Mouse (Mus musculus) ovary, postnatal 10 days (tissue): ENCODE results near the gene Gpr108.

Experiments
- DNase-seq: peaks from one replicate; pipeline ENCODE4 v3.0.0; 2022; ENCODE audit warnings: low spot score

The Gpr108 gene

GRCm38 (mm10) chr17:57271301-57271700 lies 23.1 kb upstream of the Gpr108 start:
- DNase-seq, result no peak

GRCm38 (mm10) chr17:57267556-57268126 lies 19.4 kb upstream of the Gpr108 start:
- no peak for DNase-seq

DNA sequence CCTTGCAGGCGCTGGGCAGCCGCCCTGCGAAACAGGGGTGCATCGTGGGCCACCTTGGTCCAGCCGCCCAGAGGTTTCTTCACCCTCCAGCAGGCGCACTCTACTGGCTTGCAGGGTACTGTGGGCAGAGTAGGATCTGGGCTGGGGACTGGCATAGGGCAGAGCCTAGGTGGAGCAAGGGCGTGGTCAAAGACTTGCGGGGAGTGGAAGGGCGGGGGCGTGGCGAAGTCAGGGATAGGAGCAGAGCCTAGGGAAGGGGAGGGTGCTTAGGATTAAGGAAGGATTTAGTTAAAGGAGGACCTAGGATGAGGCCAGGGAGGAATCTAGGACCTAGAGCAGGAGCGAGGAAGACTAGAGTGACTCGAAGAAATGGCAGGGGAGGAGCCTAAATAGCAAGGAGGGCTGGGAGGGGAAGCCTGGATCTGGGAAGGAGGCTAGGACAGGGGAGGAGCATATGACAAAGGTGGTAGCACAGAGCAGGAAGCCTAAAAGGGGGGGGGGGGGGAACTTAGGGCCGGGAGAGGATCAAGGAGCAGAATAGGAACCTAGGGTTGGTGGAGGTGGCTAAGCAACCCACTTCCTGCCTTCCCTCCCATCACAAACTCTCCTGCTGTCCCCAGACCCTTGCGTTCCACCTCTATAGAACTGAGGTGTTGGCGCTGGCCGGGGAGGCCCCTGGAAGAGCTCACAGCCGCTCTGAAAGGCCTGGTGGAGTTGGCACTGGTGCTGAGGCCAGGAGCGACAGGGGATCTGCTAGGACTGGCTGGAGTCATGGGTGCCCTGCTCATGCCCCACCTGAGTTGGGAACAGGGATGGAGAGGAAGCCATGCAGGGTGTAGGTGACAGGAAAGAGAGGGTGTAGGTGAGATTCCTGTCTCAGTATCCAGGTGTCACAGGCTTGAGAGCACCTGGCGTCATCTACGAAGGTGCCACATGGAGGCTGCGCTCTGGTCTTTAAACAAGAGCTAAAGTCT lies 17.0 kb upstream of the Gpr108 start:
- no peak for DNase-seq

DNA sequence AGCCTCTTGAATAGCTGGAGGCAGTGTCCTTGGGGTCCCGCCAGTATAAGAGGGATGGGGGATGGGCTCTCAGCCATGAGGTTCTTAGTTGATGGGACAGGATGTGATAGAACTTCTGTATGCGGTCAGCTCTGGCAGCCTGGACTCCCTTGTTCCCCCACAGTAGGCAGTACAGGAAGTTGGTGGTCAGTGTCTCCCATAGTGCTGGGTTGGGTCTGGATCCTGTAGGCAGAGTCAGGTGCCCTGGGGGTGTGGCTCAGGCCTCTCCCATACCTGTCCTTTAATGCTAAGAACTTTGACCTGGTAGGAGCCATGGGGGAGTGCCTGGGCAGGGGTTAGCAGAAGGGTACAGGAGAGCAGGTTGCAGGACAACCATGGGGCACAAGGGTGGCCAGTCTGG lies 15.9 kb upstream of the Gpr108 start:
- DNase-seq, result no peak

DNA sequence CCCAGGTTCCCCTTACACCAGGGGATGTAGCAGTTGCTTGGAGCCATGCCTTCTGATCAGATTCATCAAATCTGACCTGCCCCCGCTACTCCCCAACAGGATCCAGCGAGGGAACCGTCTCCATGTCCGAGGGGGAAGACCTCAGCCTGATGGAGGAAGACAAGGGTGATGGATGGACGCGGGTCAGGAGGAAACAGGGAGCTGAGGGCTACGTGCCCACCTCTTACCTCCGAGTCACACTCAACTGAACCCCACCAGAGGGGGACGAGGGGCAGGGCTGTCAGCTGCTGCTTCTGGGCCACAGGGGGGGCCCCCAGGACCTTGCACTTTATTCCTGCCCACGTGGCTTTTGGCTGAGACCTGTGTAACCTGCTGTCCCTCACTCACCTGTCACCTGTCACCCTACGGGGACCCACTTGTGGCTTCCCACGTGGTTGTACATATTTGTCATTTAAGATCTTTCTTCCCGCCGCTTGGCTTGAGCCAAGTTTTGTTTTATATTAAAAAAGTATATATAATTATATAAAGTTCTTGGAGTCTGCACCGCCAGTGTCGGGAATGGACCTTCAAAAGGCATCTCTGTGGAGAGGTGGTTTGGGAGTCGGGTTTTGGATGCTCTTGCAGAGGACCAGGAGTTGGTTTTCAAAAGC lies 14.8 kb upstream of the Gpr108 start:
- DNase-seq, result no peak

- no peak for DNase-seq
Observed at GRCm38 (mm10) chr17:57261796-57262195, 13.6 kb upstream of the Gpr108 start.

GRCm38 (mm10) chr17:57261286-57261685 lies 13.0 kb upstream of the Gpr108 start:
- DNase-seq, result no peak

- no peak for DNase-seq
Observed at GRCm38 (mm10) chr17:57260351-57260750, 12.1 kb upstream of the Gpr108 start.

DNA sequence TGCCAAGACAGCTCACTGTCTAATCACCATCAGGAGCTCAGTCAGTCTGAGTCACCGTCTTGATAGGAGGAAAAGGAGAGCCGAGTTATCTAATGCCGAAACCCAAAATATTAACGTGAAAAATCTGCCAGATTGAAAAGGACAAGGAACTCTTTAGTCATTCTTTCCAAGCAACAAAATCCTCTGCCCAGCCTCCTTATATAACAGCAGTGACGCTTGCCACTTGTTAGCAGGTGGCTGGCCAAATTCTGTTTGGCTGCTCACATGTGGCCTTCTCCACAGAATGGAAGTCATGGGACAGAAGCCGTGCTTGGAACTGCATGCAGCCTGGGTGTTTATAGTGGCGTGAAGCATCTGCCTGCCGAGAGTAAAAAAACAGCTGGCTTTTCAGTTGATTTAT lies 11.5 kb upstream of the Gpr108 start:
- no peak for DNase-seq

DNA sequence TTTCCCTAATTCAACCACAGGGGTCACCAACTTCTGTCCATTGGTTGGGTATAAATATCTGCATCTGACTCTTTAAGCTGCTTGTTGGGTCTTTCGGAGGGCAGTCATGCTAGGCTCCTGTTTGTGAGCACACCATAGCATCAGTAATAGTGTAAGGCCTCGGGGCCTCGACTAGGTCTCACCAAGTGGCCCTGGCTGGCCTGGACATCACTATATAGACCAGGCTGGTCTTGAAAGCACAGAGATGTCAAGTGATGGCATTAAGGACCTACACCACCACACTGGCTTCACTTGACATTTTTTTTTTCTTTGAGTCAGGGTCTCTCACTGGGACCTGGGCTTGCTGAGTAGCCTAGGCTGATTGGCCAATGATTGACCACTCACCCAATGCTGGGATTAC lies 9.9 kb upstream of the Gpr108 start:
- DNase-seq, result no peak

- no peak for DNase-seq
Observed at GRCm38 (mm10) chr17:57256921-57257485, 8.8 kb upstream of the Gpr108 start.

DNA sequence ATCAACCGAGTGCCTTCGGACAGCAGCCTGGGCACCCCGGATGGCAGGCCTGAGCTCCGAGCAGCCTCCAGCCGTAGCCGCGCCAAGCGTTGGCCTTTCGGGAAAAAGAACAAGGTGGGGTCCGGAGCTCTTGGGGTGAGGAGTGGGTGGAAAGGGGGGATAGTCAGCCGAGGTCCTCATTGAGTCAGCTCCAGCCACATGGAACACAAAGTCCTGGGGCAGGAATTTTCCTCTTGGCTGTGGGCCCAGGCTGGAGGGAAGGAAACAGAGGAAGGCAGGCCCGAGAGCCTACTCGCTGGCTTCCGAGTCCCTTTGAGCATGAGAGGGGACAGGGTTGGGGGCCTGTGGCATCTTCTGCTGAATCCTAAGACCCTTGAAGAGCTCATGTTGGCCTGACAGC lies 7.1 kb upstream of the Gpr108 start:
- DNase-seq, result no peak

GRCm38 (mm10) chr17:57253306-57253705 lies 5.1 kb upstream of the Gpr108 start:
- no peak for DNase-seq

DNA sequence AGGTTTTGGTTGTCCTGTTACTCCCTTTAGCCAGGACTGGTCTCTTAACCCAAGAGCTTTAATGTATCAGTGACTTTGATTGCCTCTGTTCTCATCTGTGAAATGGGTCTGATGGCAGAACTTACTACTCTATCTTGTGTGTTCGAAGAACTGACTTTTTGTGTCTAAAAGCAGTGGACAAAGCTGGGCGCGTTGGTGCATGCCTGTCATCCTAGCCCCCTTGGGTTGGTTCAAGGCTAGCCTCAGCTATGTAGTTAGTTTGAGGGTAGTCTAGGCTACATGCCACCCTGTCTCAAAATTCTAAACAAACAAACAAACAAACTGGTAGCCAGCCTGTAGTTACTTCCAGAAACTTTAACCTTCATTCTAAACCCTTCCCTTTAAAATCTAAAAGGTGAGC lies 3.2 kb upstream of the Gpr108 start:
- no peak for DNase-seq

DNA sequence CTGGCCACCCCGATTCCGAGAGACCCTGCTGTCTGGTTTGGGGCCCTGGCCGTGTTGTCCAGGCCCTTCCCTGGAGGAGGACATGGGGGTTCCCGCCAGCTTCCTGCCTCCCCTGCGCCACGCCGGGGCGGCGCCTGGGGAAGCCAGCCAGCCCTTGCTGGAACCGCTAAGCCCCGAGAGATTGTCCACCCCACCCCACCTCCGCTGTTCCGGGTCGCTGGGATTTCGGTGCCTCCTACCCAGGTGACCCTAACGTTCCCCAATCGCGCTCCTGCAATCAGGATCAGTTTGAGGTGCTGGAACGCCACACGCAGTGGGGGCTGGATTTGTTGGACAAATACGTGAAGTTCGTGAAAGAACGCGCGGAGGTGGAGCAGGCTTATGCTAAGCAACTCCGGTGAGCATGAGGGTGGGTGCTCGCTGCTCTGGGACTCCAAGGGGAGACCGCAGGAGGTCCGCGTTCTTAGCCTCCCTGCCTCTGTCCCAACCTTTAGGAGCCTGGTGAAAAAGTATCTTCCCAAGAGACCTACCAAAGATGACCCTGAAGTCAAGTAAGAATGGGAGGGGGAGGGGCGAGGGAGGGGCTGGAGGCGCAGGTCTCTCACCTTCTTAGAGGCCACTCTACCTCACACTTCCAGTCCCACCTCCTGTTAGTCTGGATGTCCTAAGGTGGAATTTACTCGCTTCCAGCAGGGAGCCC lies 2.4 kb upstream of the Gpr108 start:
- DNase-seq, result no peak

DNA sequence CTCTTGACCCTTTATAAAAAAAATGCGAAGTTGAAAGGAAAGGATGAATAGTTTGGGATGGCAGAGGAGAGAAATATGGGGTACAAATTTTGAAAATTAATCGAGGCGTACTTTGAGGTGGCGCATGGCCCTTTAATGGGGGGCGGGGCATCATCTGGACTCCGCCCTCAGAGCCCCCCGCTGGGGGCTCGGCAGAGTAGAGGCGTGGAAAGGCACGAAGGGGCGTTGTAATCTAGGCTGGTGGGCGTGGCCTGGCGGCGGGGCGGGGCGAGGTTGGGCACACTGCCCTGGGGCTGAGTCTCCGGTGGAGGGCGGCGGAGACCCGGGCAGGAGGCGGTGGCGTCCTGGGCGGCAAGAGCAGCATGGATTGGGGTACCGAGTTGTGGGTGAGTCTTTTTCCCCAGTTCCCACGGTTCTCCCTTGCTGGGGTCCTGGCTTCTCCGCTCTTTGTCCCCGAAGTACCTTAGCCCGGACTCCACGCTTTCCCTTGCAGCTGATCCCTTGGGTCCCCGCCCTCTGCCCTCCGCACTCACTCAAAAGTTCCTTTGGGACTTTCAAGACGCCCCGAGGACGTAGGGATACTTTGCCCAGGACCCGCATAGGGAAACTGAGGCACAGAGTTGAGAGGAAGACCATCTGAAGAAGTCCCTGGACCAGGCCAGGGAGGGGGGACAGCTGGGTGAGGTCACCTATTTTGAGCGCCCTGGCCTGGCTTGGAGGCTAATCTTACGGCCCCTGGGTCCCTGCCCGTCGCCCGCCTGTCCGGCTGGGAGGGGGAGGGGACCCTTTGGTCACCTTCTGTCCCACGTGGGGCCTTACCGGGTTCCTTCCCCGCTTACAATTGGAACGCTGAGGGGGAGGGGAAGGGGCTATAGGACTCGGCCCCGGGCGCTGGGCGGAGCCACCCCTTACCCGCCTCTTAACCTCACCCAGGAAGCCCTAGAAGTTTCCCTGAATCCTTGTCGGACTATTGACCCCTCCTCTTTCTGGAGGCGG lies 1.2 kb upstream of the Gpr108 start, which contains the start of gene Trip10:
TSS of gene Trip10 (plus strand) at position 270 of the 996 bp plus-strand sequence.
- DNase-seq, result peak; percentile 98

DNA sequence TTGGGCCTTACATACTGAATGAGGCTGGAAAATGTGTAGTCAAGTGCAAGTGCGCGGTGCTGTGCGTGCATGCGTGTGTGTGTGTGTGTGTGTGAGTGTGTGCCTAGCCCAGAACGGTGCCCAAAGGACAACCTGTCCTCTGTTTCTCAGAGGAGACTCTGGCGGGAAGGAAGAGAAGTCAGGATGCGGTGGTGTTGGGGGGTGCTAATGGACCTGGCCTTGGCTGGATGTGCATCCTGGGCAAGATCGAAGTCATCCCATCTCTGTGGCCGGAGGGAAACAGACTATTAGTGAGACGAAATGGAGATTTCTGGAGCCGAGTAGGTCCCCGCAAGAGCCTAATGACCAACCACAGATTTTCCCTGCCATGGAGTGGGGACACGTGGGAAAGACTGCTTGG lies 525 bp upstream of the Gpr108 start:
- DNase-seq, result no peak

GRCm38 (mm10) chr17:57247393-57248200 lies 649 bp downstream of the Gpr108 start:
- peak; percentile 68 for DNase-seq

DNA sequence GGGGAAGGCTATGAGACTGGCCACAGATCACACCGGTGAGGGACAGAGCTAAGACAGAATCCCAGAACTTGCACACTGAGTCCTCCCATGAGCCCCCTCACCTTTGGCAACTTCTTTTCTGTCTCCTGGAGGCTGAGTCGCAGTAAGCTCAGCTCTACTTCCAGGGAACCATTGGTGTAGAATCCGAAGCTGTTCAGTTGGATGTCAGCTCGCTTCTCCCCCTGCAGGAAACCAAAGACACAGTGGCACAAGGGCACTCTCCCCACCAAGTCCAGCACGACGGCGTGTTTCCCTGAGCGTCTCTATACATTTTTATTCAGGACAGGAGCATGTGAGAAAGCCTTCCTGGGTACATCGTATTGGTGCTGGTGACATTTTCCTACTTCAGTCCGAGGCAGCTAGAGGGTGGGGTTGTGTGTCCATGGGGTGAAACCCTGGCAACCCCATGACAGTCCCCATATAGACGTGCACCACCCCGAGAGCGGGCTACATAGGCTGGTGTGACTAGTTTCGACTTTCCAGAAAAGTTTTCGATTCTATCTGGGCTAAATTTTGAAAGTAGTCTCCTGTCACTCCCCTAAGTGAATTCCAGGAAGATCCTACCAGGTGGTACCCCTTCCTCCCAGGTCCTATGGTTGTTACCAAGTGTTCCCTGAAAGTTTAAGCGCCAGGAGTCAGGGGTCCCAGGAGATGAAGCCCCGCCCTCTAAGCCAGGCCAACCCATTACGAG lies 1.4 kb downstream of the Gpr108 start:
- no peak for DNase-seq
